Mouse (Mus musculus) lung, postnatal 0 days (tissue): ENCODE measurements around the gene Pam16.
"Not testable (repeated sequence)": the region's sequence is repeated elsewhere in the genome, so short reads cannot be mapped to it uniquely, and the experiment has no call there.

Experiments
- CTCF ChIP-seq: IDR thresholded peaks from 2 replicates; pipeline ENCODE4 v1.5.1; 2016; ENCODE audit warnings: antibody characterized with exemption, mild to moderate bottlenecking
- EP300 ChIP-seq: IDR thresholded peaks from 2 replicates; pipeline ENCODE4 v1.6.1; 2016; ENCODE audit warnings: antibody characterized with exemption, mild to moderate bottlenecking, control low read depth

DNA sequence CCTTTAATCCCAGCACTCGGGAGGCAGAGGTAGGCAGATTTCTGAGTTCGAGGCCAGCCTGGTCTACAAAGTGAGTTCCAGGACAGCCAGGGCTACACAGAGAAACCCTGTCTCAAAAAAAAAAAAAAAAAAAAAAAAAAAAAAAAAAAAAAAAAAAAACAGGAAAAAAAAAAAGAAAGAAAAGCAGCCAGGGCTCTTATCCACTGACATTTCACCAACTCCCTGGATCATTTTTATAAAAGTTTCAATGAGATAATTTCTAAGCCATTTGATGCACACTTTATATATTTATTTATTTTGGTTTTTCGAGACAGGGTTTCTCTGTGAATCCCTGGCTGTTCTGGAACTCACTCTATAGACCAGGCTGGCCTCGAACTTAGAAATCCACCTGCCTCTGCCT, 43.6 kb downstream of the Pam16 start:
- TF ChIP-seq CTCF, EP300: not testable (repeated sequence)
